Mouse (Mus musculus) thymus, postnatal 14 days (tissue): ENCODE measurements around the gene Gm3526.
"Not testable (repeated sequence)": the region's sequence is repeated elsewhere in the genome, so short reads cannot be mapped to it uniquely, and the experiment has no call there.

Experiments
- DNase-seq: peaks from one replicate; pipeline ENCODE4 v3.0.0; 2021

Gene Gm3526

GRCm38 (mm10) chr14:5260480-5260879, at the start of gene Gm3526:
Gene Gm3526, minus strand, starts transcription at chr14:5260580.
- not testable (repeated sequence) for DNase-seq
